Mouse (Mus musculus): ENCODE results near the gene Pithd1. TPM values are rescaled to one million over a fixed set of nuclear protein-coding genes. Genes with fewer than 3 reads are reported as not detected.

The Pithd1 gene
- total RNA-seq (2023; ENCODE audit: inconsistent age), result 33.1 to 38.4 TPM (median 36.6 TPM) in 4 replicates

DNA sequence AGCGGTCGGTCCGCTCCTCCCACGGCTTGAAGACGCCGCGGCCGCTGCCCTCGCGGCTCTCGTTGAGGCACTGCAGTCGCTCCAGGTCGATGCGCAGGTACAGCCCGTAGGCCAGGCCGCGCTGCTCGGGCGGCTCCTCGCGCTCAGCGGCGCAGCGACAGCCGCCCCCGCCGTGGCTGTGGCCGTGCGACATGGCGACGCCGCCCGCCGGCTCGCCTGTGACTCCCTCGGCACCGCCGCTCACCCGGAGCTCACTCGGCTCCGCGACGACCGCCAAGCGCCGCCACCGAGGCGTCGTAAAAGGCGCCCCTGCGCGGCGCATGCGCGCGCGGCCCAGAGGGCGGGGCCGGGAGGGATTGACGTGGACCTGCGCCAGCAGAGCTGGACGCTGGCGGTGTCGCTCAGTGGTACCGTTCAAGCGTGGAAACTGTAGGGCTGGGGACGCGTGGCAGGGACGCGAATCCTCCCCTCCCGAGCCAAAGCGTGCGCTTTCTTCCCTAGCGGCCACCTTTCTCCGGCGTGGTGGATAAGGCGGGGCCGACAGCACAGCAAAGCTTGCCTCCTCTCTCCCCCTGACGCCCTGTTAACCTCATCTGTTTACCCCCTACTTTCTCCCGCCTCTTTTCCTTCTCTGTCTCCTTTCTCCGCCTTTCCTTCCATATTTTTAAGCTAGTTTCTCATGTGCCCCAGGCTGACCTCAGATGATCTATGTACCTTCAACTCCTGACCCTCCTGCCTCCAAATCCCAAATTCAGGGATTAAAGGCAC is at the start of gene Pithd1:
Gene Pithd1 (minus strand): TSS at position 322 of the 768 bp plus-strand sequence.

DNA sequence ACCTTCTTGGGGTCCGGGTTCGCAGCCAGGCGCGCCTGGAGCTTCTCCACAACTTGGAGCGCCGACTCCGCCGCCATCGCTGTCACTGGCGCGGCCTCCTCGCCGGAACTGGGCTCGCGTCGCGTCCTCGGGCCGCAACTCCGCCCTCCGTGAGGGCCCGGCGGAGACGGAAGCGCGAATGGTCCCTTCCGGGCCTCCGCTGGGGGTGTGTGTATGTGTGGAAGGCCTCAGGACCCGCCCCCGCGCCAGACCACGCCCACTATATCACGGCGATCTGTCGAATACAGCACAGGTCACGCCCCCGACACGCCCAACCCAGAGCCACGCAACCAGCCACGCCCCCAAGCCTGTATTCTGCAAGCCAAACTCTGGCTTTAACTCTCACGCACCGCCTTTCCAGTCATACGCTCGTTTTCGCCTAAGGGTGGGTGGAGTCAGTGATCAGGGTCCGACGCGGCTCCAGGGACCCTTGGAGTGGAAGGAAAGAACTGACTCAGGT is 34.5 kb upstream of the Pithd1 start, which contains the start of gene Eloa:
Gene Eloa (minus strand): TSS at position 215 of the 499 bp plus-strand sequence.

DNA sequence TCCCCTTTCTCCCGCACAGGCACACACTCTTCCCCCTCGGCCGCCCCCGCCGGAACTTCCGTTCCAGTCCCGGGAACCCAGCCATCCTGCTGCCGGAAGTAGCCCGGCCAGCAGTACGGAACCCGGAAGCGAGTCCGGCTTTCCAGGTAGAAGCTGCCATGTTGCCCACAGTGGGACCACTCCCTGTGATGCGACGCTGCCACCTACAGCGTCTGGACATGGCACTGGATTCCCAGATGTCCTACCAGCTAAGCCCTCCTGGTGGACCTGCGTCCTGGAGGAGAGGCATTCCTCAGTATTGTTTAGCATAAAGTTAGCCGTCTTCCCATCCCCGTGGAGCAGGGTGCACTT is 14.5 kb downstream of the Pithd1 start, which contains the start of gene Lypla2:
Gene Lypla2 (minus strand): TSS at position 71 of the 351 bp plus-strand sequence.

DNA sequence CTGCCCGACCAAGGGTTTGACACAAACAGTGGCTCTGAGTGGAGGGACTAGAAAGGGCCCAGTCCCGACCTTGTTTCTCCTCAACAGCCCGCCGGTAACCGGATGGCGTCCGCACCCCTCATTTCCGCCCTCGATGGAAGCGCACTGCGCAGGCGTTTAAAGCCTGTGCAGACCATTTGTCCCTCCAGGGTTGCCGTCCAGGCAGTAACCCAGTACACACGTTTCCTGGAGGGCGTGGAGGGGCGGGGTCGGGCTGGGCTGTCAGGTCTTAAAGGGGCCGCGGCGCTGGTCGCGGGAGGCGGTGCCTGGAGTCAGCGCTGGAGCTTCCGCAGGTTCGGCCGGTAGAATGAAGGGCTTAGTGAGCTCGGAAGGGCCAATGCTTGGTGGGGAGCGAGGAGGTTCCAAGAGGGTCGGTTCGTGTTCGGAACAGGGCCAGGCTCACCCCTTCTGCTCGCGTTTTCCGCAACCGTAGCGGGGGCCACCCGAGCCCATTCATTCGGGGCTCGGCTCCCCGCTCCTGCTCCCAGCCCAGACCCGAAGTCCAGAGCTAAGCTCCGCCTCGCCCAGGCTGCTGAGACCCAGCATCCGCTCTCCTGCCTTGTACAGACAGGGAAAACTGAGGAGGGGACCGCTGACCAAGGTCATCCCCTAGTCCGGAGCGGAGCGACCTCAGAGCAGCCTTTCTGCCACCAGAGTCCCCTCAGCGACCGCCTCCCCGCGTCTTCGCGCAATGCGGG is 23.4 kb downstream of the Pithd1 start, which contains the start of gene Gale:
Gene Gale (plus strand): TSS at position 271 of the 737 bp plus-strand sequence.

DNA sequence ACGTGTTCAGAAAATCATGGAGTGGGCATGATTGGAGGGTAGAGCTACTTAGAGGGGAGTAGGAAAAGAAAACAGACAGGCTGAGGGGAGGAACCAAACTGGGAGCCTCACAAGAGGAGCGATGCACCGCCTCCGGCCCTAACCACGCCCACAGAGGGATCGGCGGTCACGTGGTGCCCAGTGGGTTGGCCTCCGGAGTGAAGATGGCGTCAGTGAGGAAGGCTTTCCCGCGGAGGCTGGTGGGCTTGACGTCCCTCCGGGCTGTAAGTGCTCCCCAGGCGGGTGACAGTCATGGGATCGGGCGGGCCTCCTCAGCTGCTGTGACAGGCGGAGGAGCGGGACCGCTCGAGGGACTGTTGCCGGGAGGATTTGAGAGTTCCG is 40.8 kb downstream of the Pithd1 start, which contains the start of gene Hmgcl:
Gene Hmgcl (plus strand): TSS at position 171 of the 381 bp plus-strand sequence.

Other genes with a start within 250 kb of the Pithd1 start
- not detected in 4 replicates for gene Myom3, start 227.5 kb downstream of the Pithd1 start, total RNA-seq (2023; ENCODE audit: inconsistent age)
- 189 to 215 TPM (median 192 TPM) in 4 replicates for gene Srsf10, start 131.5 kb downstream of the Pithd1 start, total RNA-seq (2023; ENCODE audit: inconsistent age)
- 128 to 150 TPM (median 142 TPM) in 4 replicates for gene Pnrc2, start 113.4 kb downstream of the Pithd1 start, total RNA-seq (2023; ENCODE audit: inconsistent age)
- 176 to 190 TPM (median 188 TPM) in 4 replicates for gene Cnr2, start 91.9 kb downstream of the Pithd1 start, total RNA-seq (2023; ENCODE audit: inconsistent age)
- gene Fuca1, start 66.5 kb downstream of the Pithd1 start, total RNA-seq (2023; ENCODE audit: inconsistent age), result 164 to 200 TPM (median 175 TPM) in 4 replicates
- 24.4 to 35.4 TPM (median 29.7 TPM) in 4 replicates for gene Hmgcl, start 40.8 kb downstream of the Pithd1 start, total RNA-seq (2023; ENCODE audit: inconsistent age)
- 7.4 to 11.9 TPM (median 8.9 TPM) in 4 replicates for gene Gale, start 23.5 kb downstream of the Pithd1 start, total RNA-seq (2023; ENCODE audit: inconsistent age)
- 98.8 to 111 TPM (median 104 TPM) in 4 replicates for gene Lypla2, start 14.6 kb downstream of the Pithd1 start, total RNA-seq (2023; ENCODE audit: inconsistent age)
- gene Eloa, start 34.5 kb upstream of the Pithd1 start, total RNA-seq (2023; ENCODE audit: inconsistent age), result 40.5 to 41.9 TPM (median 41.1 TPM) in 4 replicates
- gene Rpl11, start 66.2 kb upstream of the Pithd1 start, total RNA-seq (2023; ENCODE audit: inconsistent age), result 767 to 937 TPM (median 907 TPM) in 4 replicates
- 31.6 to 47.3 TPM (median 36.7 TPM) in 4 replicates for gene Id3, start 156.2 kb upstream of the Pithd1 start, total RNA-seq (2023; ENCODE audit: inconsistent age)
- gene E2f2, start 185.1 kb upstream of the Pithd1 start, total RNA-seq (2023; ENCODE audit: inconsistent age), result 23.1 to 35.9 TPM (median 31.1 TPM) in 4 replicates
- 0.39 to 0.83 TPM (median 0.53 TPM) in 4 replicates for gene Asap3, start 219.1 kb upstream of the Pithd1 start, total RNA-seq (2023; ENCODE audit: inconsistent age)